ENCODE assay signal across 9 mouse cellular contexts in the genomic region with DNA sequence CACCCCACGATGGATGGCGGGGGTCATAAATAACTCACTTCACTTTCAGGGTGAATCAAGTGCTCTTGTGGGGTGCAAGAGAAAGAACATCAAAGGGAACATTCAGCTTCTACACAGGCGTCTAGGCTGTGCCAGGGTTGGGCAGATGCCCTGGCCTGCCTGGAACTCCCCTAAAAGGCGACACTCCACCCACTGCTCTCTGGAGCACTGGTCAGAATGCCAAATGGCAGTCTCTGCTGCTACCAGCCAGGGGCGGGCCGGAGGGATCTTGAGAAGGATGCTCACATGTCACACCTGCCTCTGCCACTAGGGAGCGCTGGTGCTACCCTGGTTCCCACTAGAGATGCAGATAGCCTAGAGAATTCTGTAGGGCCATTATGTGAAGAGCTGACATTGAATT.
DNase-seq lines count a peak whose midpoint lies in the region; ATAC-seq and TF ChIP-seq lines count a peak whose summit lies in the region.
"Had no signal": no experiment of that assay in that cellular context is flagged by ENCODE, and none has a peak within 500 bp of the region (broad histone marks: within the 10 kb centered on the region; RNA-seq: fewer than 3 reads in every experiment).

No protein-coding gene starts in this region.

- no peak overlapping the region for H3K4me2 ChIP-seq in liver, embryonic 11.5 days
- no peak overlapping the region for H3K4me2 ChIP-seq in forebrain, embryonic 11.5 days (ENCODE audit: low read depth, low read length, severe bottlenecking)
- H3K4me2 ChIP-seq in hindbrain, embryonic 14.5 days (replicated peaks) = no peak overlapping the region
- H3K4me2 ChIP-seq: lung, embryonic 15.5 days had no signal

- H3K36me3 ChIP-seq in liver, embryonic 11.5 days (ENCODE audit: control insufficient read depth, insufficient read depth, low read length) = no peaks in the 10 kb centered on the region
- no peaks in the 10 kb centered on the region for H3K36me3 ChIP-seq in forebrain, embryonic 11.5 days (ENCODE audit: control insufficient read depth, insufficient read depth, low read length)
- no peaks in the 10 kb centered on the region for H3K36me3 ChIP-seq in hindbrain, embryonic 14.5 days (replicated peaks; ENCODE audit: control insufficient read depth, insufficient read depth)
- H3K36me3 ChIP-seq: lung, embryonic 15.5 days had no signal

- H3K9ac ChIP-seq in liver, embryonic 11.5 days (ENCODE audit: low read depth, low read length) = no peak overlapping the region
- H3K9ac ChIP-seq in forebrain, embryonic 11.5 days (ENCODE audit: low read length) = no peak overlapping the region
- H3K9ac ChIP-seq in hindbrain, embryonic 14.5 days = no peak overlapping the region
- H3K9ac ChIP-seq: lung, embryonic 15.5 days had no signal

- no peak for TF ChIP-seq POLR2A in bone marrow macrophage, adult 2 months (IDR thresholded peaks at IDR 0.05; ENCODE audit: borderline replicate concordance, low read depth, low read length)

- peak; percentile 53; the same call in 1 of the 2 replicates for TF ChIP-seq CTCF in bone marrow macrophage, adult 2 months (IDR thresholded peaks at IDR 0.05; ENCODE audit: low read depth, low read length)

- no peak overlapping the region for H3K4me3 ChIP-seq in liver, embryonic 11.5 days (ENCODE audit: low read depth, low read length)
- no peak overlapping the region for H3K4me3 ChIP-seq in bone marrow macrophage, adult 2 months (ENCODE audit: insufficient read depth, low read length)
- H3K4me3 ChIP-seq in forebrain, embryonic 11.5 days (ENCODE audit: low read depth, low read length) = no peak overlapping the region
- no peak overlapping the region for H3K4me3 ChIP-seq in hindbrain, embryonic 14.5 days (replicated peaks; ENCODE audit: low read length)
- H3K4me3 ChIP-seq: lung, embryonic 15.5 days had no signal

- H3K9me3 ChIP-seq in liver, embryonic 11.5 days (ENCODE audit: control insufficient read depth, low read length) = no peaks in the 10 kb centered on the region
- no peaks in the 10 kb centered on the region for H3K9me3 ChIP-seq in forebrain, embryonic 11.5 days (ENCODE audit: control insufficient read depth, low read length)
- no peaks in the 10 kb centered on the region for H3K9me3 ChIP-seq in hindbrain, embryonic 14.5 days (ENCODE audit: control insufficient read depth, low read length)
- H3K9me3 ChIP-seq: lung, embryonic 15.5 days had no signal

- H3K27me3 ChIP-seq in liver, embryonic 11.5 days (replicated peaks; ENCODE audit: control insufficient read depth, insufficient read depth, low read length) = peaks cover 12% of the 10 kb centered on the region
- H3K27me3 ChIP-seq in forebrain, embryonic 11.5 days (ENCODE audit: control insufficient read depth, insufficient read depth, low read length) = no peaks in the 10 kb centered on the region
- no peaks in the 10 kb centered on the region for H3K27me3 ChIP-seq in hindbrain, embryonic 14.5 days (ENCODE audit: control insufficient read depth, insufficient read depth, low read length)

- 54% methylated on average over 7 of the region's 7 CpGs for WGBS in liver, embryonic 11.5 days
- 67% methylated on average over 7 of the region's 7 CpGs for WGBS in forebrain, embryonic 11.5 days
- 57% methylated on average over 7 of the region's 7 CpGs for WGBS in hindbrain, embryonic 14.5 days

- DNase-seq in liver = peak; percentile 38
- DNase-seq in liver, embryonic 11.5 days (ENCODE audit: low spot score) = no peak
- peak; percentile 69 for DNase-seq in forebrain, embryonic 11.5 days (ENCODE audit: low spot score)
- peak; percentile 56 for DNase-seq in hindbrain, embryonic 14.5 days (ENCODE audit: low spot score)
- peak; percentile 76 to 85 for DNase-seq in left cerebral cortex, postnatal 14 days (ENCODE audit: low spot score in 2 of 2)
- DNase-seq in right cerebral cortex, adult 18-20 months = peak; percentile 59
- no peak for DNase-seq in spleen, adult 12 weeks (ENCODE audit: low spot score)

- ATAC-seq in liver, embryonic 11.5 days (replicated peaks; ENCODE audit: low FRiP score) = no peak
- ATAC-seq in forebrain, embryonic 11.5 days (replicated peaks; ENCODE audit: low FRiP score) = no peak
- ATAC-seq in hindbrain, embryonic 14.5 days (ENCODE audit: low FRiP score) = peak; percentile 40; the same call in 1 of the 2 replicates

- H3K27ac ChIP-seq in liver, embryonic 11.5 days (ENCODE audit: low read depth, low read length) = no peak overlapping the region
- H3K27ac ChIP-seq in bone marrow macrophage, adult 2 months (ENCODE audit: insufficient read depth, low read depth, low read length) = no peak overlapping the region
- H3K27ac ChIP-seq in forebrain, embryonic 11.5 days (ENCODE audit: low read depth, low read length) = no peak overlapping the region
- H3K27ac ChIP-seq in hindbrain, embryonic 14.5 days = no peak overlapping the region
- H3K27ac ChIP-seq: lung, embryonic 15.5 days had no signal

- intact Hi-C loops in left cerebral cortex, postnatal 14 days (cut with DNase I) = no loop called here

- no peaks in the 10 kb centered on the region for H3K4me1 ChIP-seq in liver, embryonic 11.5 days (replicated peaks; ENCODE audit: control insufficient read depth, insufficient read depth, low read length)
- H3K4me1 ChIP-seq in bone marrow macrophage, adult 2 months (ENCODE audit: control insufficient read depth, insufficient read depth, low read length) = no peaks in the 10 kb centered on the region
- H3K4me1 ChIP-seq in forebrain, embryonic 11.5 days (replicated peaks; ENCODE audit: control insufficient read depth, insufficient read depth, low read length) = 0 out of 2 replicates have a peak, but pooled peaks cover 2% of the 10 kb centered on the region
- peaks cover 16% of the 10 kb centered on the region for H3K4me1 ChIP-seq in hindbrain, embryonic 14.5 days (replicated peaks; ENCODE audit: control insufficient read depth, insufficient read depth, low read length)

Comparison
In these comparisons a context has a peak if more than half of its experiments do, and no peak if none do; other contexts are left out.
1. DNase-seq: peak in liver (single experiment), forebrain, embryonic 11.5 days (single experiment), hindbrain, embryonic 14.5 days (single experiment), left cerebral cortex, postnatal 14 days (2 of 2) and right cerebral cortex, adult 18-20 months (single experiment); none in liver, embryonic 11.5 days (single experiment) and spleen, adult 12 weeks (single experiment).